Mouse (Mus musculus): Measurements from ENCODE around the gene Meiob.
A peak's percentile ranks its signal among the peaks of the same experiment; 100 is the strongest.

Gene Meiob

DNA sequence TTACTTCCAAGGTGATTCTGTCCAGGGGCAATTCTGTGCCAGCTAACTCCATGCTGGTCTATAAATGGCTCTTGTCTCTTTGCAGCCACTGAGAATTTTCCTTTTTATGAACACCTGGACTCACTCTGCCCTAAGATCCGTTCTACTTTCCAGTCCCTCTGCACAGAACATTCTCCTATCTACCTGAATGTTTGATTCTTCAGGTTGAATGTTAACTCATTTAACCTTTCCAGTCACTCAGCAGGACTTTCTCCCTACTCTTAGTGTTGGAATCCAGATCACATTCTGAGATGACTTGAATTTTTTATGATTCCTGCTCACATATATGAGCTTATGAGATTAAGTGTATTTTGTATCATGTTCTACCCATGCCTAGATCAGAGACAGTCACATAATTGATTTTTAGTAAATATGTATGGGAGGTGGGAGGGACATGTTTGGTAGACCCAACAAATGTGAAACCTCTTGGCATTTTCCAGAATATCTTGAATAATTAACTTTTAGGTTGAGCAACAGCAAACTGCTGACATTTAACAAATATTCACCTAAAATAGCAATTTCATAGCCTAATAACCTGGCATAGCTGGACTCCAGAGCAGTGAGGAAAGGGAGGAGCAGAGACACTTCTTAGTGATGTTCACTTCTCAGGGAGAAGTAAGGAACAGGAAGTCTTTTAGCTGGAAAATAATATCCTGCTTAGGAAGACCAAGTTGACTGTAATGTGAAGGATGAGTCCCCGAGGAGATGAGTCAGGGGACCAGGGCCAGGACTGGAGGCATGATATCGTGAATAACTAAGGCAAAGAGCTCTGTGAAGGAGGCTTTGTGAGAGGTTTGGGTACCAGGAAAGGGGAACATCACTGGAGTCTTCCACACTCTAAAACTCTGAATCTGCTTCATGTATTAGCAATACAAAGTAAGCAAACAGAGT is 17.5 kb downstream of the Meiob start:
- DNase-seq, result no peak

DNA sequence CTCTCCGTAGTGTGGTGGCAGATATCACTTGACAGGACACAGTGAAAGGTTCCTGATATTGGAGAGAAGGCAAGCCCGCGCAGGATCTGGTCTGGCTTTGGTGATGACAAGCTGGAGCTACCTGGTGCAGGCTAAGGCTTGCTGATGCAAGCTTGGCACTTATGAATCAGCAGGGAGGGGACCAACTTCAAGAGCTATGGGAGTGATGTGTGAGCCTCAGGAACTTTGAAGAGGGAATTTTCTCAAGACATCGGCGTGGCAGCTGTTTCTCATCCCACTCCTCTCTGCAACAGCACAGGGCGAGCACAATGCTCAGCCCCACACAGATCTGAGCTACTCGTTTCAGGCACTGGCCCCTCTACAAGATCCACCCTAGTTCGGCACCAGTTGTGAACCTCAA is 35.8 kb downstream of the Meiob start, which contains the start of gene Hagh:
Hagh (plus strand) TSS at position 302 of the 400 bp plus-strand sequence.
- no peak for DNase-seq

DNA sequence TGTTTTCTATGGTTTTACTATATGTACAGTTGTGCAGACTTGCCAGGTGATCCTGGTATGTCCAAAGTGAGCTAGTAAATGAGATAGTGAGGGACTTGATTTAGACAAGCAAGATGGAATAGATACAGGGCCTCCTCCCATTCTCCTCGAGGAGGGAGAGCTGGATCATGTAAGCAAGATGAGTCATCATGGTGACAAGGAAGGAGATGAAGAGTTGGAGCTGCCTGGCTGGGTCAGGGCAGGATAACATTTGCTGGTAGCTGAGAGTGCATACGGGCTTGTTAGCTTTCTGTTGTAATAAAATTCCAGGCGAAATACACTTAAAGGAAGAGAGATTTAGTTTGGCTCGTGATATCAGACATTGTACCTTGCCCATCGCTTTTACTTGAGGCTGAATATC is 36.3 kb downstream of the Meiob start:
- no peak for DNase-seq

DNA sequence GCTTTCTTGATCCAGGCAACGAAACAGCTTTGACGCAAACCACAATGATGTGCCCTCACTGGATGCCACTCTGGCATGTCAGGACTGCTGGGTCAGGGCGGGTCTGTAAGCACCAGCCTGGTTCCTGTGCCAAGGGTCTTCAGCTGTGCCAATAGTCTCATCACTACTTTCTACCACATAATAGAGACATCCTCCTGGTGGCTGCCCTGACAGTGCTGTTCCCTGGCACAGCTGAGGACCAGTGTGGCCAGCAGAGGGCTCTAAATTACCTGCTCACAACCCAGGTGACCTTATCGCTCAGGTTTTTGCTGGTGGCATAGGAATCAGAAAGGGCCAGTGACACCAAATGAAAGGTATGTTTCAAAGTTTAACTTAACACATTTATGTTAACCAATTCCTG is 37.0 kb downstream of the Meiob start:
- DNase-seq, result peak; percentile 68

DNA sequence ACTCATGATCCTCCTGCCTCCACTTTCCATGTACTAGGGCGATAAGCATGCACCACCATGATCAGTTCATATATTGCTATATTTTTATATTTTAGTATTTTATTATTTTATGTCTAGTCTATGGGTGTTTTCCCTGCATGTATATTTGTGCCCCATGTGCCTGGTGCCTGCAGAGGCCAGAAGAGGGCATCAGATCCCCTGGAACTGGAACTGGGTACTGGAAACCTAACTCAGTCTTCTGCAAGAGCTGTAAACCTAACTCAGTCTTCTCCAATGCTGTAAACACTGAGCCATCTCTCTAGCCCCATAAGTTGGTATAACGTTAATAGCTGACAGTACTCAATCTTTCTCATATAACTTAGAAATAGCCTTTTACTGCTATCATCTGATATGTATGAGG is 38.5 kb downstream of the Meiob start:
- DNase-seq, result peak; percentile 23

DNA sequence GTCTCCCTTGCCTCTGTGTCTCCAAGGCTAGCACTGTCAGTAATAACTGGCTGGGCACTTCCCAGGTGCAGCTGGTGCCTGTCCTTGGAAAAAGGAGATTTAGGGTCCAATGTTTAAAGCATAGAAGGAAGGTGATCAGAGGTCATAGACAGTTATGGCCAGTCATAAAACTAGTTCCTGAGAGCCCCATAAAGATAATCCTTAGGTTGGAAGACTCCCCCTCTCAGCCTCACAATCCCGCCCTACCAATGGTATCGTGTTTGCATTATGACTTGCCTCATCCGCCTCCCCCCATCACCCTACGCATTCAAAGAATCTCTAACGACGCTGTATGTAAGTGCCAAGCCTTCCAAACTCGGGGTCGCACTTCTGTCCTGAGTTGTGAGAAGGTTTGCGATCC is 40.4 kb downstream of the Meiob start:
- DNase-seq, result no peak

DNA sequence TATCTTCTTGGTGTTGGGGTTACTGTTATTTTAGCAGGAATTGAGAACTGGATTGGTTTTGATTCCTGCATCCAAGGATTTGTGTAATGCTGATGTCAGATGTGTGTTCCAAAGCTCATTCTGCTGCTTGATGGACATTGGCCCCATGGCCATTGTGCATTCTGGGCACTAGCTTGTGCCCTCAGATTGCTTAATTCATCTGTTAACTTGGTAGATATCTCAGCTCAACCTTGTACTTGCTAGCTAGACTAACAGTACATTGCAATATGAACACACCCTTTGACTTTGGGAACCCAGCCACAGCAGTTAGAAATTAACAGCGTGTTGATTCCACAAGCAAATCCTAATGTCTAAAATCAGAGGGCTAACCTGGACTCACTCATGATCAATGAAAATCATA is 43.3 kb downstream of the Meiob start:
- no peak for DNase-seq

DNA sequence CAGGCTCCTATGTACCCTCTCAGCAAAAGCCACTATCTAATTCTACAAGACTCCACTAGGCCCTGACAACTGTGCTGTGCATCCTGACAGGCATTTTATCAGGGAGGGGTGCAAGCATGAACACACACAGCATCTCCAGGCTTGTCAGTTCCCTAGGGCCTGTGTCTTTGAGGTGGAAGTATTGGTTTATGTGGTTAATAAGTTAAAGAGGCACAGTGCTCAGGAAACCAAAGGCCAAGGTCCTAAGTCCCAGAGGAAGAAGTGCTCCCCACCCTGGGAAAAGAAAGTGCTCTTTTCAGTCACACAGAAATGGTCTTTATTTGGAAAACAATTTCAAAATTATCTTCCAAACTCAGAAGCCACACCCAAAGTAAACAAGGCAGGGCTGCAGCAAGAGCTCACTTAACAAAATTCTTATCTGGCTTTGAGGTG is 44.5 kb downstream of the Meiob start:
- DNase-seq, result no peak

DNA sequence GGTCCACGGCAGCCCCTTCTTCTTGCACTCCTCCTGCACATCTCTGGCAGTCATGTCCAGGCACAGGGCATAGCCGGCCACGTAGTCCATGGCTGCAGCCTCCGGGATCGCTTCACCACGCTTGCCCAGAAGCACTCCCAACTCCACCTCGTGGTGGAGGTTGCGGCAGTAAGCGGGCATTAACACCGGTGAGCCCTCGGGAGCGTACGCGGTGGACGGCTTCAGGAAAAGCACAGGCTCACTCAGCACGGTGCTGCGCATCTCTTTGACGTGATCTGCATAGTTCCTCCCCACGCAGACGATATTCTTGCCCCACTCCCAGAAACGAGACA is 45.6 kb downstream of the Meiob start:
- no peak for DNase-seq

DNA sequence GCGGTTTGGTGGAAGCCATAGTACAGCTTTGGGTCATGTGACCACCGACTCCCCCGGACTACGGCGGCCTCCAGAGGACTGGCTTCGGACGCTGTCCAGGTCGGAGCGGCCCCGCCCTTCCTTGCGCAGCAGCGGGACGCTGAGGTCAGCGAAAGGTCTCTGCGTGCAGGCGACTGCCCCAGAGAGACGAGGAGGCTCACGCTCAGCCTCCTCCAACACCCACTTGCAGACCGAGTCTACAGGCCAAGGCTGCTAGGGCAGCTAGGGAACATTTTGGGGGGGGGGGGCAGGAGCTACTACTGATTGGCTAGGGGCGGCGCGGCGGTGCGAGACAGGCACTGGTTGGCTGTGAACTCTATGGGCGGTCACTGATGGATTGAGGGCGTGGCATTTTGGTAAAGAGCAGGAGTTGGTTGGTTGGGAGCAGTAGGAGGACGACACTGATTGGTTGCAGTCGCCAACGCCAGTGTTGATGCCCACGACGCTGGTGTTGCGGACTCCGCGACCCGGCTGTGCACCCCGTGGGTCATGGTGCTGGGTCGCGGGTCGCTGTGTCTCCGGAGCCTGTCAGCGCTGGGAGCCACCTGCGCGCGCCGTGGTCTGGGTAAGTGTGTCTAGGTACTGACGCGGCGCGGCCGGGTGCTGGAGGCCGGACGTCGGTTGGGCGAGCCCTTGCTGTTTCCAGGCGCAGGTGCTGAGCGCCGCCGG is 46.1 kb downstream of the Meiob start, which contains the start of gene Fahd1:
Fahd1 (minus strand) TSS at position 300 of the 708 bp plus-strand sequence.
- DNase-seq, result peak; percentile 91

DNA sequence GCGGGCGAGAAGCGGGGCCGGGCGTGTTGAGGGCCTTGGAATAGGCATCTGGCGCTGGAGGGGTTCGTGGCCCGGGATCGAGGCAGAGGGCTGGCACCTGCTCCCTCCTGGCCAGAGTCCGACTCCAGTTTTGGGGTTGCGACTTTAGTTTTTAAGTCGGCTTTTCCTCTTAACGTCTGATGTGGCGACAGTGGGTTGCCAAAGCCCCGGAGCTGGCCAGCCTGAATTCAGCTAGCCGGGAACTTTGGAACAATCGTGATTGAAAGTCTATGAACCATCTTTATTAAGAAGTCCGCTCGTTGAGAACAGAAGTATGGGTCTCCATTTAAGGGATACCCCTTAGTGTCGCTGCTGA is 46.7 kb downstream of the Meiob start:
- DNase-seq, result no peak

DNA sequence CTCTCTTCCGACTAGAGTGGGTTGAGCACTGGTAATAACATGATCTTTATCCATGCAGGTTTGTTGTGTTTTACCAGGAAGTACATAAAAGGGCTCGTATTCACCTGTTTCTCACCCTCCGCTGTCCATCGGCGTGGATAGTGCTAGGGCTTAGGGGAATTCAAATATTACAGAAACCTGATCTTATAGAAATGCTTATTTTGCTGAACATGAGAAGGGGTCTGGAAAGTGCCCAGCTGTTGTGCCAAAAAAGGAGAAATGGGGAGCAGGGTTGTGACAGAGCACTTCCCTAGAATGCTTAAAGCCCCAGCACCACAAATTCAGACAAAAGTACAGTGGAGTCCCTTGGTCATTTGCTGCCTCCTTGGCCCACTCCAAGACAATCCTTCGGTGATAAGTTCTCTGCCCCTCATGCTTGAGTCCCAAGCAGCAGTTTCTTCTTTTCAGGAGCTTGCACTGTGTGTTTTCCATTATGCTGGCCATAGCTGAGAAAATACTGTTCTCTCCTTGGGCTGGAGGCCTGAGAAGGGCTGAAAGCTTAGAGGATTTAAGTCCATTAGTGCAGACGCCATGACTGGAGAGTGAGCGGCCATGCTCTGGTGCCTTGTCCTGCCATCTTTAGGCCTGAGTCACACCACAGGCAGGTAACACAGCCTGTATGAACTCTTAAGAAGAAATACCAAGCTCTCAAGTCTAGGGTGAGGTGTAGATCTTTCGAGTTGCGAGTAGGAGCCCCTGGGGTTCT is 47.5 kb downstream of the Meiob start:
- DNase-seq, result no peak

DNA sequence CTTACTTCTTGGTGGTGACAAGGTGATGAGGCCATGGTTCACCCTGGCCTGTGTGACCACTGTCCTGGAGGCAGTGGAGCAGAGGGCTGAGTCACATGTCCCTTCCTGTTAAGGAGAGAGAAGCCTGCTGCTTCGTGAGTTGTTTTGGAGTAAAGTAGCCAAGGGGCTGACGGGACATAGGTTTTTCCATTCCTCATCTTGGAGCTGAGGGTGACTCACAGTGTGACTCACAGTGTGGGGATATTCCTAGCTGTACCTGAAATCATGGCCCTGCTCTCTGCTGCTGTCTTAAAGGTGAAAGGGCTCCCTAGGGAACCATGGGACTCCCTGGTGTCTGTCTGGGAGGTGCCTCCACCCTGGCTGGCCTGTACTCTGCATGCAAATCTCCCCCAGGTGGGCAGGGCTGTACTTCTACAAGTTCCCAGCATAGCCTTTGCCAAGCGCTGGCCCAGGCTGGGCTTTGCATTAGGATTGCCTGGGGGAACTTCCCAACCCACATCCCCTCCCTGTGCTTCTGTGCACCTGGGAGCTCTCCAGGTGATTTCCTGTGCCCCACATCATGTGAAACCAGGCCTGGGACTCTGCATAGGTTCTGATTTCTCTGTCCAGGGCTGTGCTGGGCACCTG is 51.9 kb downstream of the Meiob start:
- no peak for DNase-seq

DNA sequence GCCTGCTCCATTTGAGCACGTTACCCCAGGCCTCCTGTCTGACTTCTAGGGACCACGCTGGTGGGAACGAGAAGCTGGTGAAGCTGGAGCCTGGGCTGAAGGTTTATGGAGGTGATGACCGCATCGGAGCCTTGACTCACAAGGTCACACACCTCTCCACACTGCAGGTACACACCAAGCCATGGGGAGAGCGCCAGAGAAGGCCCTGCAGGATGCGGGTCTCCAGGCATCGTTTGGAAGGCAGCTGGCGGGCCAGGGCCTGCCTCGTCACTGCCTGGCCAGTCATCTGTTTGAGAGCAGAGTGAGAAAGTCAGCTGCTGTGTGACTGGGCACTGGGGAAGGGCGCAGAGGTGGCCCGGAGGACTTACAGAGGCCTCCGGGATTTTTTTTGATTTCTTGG is 52.5 kb downstream of the Meiob start:
- no peak for DNase-seq

DNA sequence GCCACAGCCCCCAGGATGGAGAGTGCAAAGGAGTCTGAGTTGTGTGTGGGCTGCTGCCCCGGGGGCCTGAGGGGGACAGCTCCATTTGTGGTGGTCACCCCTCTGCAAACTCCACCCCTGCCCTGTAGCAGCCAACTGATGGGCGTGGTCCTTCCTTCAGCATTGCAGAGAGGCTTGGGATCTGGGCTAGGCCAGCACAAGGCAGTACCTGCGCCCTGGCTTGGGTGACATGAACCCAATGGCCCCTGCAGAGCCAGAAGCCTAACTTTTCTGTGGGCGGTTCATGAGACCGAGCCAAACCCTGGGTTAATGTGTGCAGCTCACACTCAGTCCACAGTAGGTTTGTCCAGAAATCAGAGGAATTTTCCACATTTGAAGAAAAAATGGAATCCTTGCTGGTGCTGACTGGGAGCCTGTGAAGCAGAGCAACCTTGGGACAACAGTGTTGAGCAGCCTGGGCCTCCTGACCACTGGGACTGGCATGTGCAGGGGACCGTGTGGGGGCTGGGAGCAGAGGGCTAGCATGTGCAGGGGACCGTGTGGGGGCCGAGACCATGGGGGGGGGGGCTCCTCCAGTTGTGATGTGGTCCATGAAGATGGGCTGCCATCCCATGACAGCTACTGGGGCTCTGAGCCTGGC is 53.9 kb downstream of the Meiob start:
- no peak for DNase-seq

DNA sequence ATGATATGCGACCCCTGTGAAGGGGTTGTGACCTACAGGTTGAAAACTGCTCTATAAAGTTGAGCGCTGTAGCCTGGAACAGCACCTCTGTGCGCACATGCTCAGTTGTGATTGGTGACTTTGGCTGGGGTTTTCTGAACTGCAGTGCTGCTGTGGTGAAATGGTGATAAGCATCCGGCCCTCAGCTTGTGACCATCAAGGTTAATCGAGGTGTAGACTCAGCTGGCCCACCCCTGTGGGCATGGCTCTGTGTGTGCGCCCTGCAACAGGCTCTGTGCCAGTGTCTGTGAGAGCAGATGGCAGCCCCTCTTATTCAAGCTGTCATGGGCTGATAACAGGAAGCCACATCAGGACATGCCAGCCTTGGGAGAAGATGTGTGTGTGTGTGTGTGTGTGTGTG is 54.9 kb downstream of the Meiob start:
- no peak for DNase-seq

DNA sequence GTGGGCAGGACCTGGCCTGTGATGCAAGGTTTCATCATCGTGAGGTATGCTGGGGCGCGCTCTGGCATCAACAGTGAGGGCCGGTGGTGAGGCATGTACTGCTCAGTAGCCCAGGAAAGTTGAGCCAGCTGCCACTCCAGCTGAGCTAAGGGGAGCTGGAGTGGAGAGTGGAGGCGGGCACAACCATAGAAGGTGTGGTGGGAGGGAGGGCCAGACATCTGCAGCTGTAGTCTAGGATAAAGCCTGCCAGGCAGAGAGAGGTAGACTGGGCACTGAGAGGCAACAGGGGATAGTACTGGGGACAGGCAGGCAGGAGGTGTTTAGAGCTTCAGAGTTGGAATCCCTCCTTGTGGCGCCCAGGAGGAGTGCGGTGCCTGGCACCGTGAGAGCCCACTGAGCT is 56.0 kb downstream of the Meiob start:
- no peak for DNase-seq

DNA sequence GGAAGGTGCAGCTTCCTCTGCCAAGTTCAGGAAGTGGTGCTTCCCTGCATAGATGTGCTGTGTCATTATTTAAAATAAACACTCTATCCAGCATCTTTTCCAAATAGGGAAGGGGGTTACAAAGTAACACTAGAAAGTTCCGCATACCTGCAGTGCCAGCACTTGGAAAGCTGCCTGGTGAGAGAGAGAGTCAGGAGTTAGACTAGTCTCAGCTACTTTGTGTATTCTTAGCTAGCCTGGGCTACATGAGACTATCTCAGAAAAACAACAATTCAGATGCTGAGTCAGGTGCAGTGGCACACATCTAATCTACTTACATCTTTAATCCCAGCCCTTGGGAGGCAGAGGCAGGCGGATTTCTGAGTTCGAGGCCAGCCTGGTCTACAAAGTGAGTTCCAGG is 57.7 kb downstream of the Meiob start:
- DNase-seq, result no peak

DNA sequence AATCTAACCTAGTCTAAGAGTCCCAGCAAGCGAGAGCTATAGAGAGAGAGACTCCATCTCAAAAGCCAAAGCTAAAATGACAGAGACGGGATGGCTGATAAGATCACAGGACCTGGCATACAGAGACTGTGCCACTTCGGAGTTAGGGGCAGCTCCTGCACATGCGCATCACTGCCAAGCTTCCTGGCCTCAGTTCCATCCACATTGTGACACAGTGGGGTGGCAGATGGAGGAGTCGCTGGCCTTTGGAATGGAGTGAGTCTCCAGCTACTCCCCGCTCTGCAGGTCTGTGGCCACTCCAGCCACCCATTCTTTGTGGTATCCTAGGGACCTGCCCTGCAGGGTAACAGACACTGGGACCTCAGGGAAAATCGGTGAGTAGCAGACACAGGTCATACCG is 61.7 kb downstream of the Meiob start, which contains the start of gene Igfals:
Igfals (plus strand) TSS at position 222 of the 400 bp plus-strand sequence.
- no peak for DNase-seq

DNA sequence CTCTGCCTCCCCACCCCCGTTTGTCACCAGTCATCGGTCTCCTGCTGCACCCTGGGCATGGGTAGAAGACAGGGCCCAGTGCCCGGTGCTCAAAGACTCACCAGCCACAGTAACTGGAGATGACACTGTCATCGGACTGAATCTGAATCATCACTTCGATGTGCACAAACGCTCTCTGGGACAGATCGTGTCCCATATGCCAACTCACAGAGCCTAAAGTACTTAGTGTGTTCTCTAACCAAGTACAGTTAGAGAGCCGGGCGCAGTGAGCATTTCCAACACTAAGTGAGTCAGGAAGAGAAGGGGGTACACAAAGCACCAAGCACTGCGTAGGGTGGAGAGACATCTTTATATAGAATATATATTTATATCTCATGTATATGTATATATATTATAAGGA is 63.8 kb downstream of the Meiob start:
- no peak for DNase-seq

DNA sequence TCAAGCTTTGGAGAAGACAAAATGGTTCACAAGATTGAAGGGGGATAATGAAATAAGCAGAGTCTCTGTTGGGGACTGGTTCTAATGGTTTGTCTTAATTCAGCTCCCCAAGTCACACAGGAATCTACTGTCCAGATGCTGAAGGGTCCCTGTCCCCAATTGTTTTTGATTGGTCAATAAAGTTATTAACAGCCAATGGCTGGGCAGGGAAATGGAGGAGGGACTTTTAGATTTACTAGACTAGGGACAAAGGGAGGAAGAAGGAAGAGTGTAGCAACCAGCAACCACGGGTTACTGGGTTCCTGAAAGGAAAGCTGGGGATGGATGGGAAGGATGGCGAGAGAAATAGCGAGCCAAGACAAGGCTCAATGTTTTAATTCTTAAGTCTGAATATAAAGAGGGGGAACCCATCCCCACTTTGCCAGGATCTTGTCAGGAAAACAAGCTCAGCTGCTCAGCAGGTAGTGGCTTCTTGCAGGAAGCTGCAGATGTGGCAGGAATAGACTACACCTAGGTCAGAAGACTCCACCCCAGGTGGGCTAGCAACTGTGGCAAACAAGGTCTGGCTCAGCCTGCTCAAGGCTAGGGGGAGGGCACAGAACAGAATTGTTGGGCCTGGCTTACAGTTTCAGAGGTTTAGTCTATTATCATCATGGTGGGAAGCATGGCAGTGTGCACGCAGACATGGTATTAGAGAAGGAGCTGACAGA is 69.8 kb downstream of the Meiob start:
- DNase-seq, result no peak

DNA sequence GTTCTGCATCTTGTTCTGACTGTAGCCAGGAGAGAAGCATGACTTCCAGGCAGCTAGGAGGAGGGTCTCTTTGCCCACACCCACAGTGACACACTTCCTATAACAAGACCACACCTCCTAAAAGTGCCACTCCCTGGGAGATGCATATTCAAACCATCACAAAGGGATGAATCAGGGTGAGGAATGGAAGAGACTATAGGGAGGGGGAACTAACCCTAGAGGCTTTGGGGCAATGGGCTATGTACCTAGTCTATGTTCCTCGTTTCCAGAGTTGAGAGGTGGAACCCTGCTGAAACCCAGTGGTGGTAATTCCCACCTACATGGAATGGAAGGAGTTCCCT is 70.3 kb downstream of the Meiob start:
- DNase-seq, result no peak
